Mouse (Mus musculus): Measurements from ENCODE around the gene Col4a1.

DNA sequence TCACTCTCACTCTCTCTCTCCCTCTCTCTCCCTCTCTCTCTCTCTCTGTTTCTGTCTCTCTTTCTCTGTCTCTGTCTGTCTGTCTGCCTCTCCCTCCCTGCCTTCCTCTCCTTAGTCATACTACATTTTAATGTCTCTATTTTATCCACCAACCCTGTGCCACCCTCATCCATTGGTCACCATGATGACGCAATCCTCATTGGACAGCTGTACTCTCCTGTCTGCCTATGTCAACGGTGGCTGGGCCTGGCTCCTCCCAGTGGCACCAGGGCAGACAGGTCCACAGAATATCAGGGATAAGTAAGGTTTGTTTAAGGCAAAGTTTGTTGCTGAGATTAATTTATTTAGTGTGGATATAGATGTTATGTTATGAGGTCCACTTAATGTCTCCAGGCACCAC is 143.2 kb downstream of the Col4a1 start:
- TF ChIP-seq CTCF (IDR thresholded peaks at IDR 0.05; ENCODE audit: extremely low read depth, insufficient read depth, insufficient read length, insufficient replicate concordance), result no peak
- no peak for TF ChIP-seq POLR2A (IDR thresholded peaks at IDR 0.05; ENCODE audit: low read depth, low read length)
